Mouse (Mus musculus) liver, adult 2 months (tissue): Measurements from ENCODE around the gene Ctbp1.

ENCODE experiments used
- CTCF ChIP-seq: fragments of 200-500 bp; IDR thresholded peaks from 2 replicates; pipeline ENCODE4 v1.5.1; 2011; ENCODE audit warnings: low read depth, low read length, control low read depth
- POLR2A ChIP-seq: fragments of 200-500 bp; IDR thresholded peaks from 2 replicates; pipeline ENCODE4 v1.6.1; 2011; ENCODE audit warnings: low read length, control low read depth; ENCODE audit not compliant: insufficient read depth; ENCODE audit errors: extremely low read depth

DNA sequence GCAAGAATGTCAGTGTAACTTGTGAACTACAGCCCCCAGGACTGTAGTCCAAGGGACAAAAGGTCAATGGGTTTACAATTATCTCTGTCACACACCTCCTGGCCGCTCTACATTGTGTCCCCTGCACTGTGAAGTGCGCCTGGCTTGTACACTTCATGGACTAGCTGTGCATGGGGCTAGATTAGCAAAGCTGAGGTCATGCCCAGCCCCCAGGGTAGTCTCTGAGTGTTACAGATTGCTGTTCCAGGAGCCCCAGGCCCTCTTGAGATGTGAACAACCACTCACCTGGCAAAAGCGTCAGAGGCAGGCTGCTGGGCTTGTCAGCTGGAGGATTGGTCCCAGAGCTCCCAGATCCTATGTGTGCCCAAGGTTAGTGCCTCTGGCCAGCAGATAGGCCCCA, 57.1 kb downstream of the Ctbp1 start:
- TF ChIP-seq POLR2A (no peak), CTCF (no peak)
